Mouse (Mus musculus): ENCODE measurements around the gene Raph1. TPM values are rescaled to one million over a fixed set of nuclear protein-coding genes. Genes with fewer than 3 reads are reported as not detected.

Gene Raph1
- 56.3 and 65.1 TPM in 2 replicates for polyA plus RNA-seq (2015; fragmentation: Nextera tagmentation; extraction: Ambion mirVana)

DNA sequence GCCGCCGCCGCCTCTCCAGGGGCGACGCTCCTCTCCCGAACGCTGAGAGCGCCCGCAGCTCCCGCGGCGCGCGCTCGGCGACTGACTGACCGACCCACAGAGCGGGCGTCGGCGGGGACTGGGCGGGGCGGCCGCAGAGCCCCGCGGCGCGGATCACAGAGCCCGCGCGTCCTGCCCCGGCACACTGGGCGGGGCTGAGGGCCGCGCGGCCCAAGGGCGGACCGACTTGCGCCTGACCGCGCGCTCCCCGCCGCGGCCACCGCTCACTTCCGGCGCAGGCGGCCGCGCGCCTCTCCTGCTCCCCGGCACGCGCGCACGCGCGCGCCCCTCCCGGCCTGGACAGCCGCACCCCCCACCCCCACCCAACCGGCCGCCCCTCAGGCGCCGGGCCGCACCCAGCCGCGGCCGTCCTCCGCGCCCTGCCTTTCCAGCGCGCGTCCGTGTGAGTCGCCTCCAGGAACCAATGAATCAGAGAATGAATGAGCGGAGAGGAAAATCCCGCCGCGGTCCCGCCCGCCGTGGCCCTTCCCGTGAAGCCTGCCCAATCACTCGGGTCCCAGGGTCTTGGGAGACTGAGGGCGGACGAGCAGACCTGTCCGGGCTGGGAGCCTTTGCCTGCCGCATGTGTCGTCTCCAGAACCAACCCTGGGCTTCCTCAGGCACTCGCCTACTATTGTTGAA lies at the start of gene Raph1:
Gene Raph1, minus strand, starts transcription at position 474 of the 681 bp plus-strand sequence.
- peaks cover 6% of the 10 kb centered on the region for H3K36me3 ChIP-seq
- H3K4me3 ChIP-seq: peak within 1 kb of the TSS; percentile 99
- H3K27me3 ChIP-seq (replicated peaks): no peaks in the 10 kb centered on the region
- peak within 1 kb of the TSS; percentile 98 for H3K27ac ChIP-seq (replicated peaks)
- ATAC-seq (ENCODE audit: extremely low read depth, insufficient number of reproducible peaks, low FRiP score, low TSS enrichment): peak; percentile 98
- H3K4me2 ChIP-seq: peak within 1 kb of the TSS; percentile 83
- peaks cover 29% of the 10 kb centered on the region for H3K4me1 ChIP-seq
- under 1% methylated on average over 60 of the region's 92 CpGs for WGBS
- H3K9ac ChIP-seq: peak within 1 kb of the TSS; percentile 99
- H3K9me3 ChIP-seq: no peaks in the 10 kb centered on the region

DNA sequence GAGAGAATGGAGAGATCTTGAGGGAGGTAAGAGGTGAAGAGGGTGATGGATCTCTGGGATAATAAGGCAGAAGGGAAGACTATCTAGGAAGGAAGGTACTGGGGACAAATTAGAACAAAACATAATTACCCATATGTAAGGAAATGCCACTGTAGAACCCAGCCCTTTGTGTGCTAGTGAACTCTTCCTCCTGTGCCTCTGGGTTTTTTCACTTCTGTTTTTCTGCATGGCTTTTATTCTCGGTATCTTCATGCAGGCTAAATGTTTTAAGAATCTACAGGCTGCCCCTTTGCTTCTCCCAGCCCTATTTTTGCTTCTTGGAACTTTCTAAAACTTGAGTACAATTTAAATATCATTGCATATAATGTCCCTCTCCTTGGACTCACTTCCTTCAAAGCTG lies 48.8 kb upstream of the Raph1 start:
- H3K9me3 ChIP-seq: no peaks in the 10 kb centered on the region
- peaks cover 25% of the 10 kb centered on the region for H3K4me1 ChIP-seq
- ATAC-seq (ENCODE audit: extremely low read depth, insufficient number of reproducible peaks, low FRiP score, low TSS enrichment): no peak
- 65% methylated on average over 1 of the region's 1 CpGs for WGBS
- H3K4me3 ChIP-seq: no peak overlapping the region
- no peaks in the 10 kb centered on the region for H3K36me3 ChIP-seq
- H3K9ac ChIP-seq: no peak overlapping the region
- H3K4me2 ChIP-seq: no peak overlapping the region
- H3K27me3 ChIP-seq (replicated peaks): no peaks in the 10 kb centered on the region
- H3K27ac ChIP-seq (replicated peaks): no peak overlapping the region

DNA sequence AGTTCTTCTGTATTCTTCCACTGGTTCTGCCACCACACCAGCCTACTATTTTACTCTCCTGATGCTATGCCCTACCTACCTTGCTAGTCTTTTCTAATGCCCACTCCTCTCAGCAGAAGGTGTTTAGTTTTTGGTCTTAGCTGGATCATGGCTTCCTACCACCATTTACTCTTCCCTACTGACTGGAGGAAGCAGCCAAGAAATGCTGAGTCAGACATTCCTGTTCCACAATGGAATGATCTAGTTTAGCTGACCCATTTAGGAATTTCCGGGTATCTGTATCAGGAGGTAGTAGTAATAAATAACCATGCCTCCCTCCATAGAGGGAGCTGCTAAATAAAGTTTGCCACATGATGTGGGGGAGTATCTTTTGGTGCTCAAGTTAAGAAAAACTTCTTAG lies 48.0 kb upstream of the Raph1 start:
- Histone ChIP-seq H3K9ac (no peak overlapping the region), H3K4me2 (no peak overlapping the region), H3K27ac (replicated peaks) (no peak overlapping the region), H3K27me3 (replicated peaks) (no peaks in the 10 kb centered on the region), H3K36me3 (no peaks in the 10 kb centered on the region), H3K4me3 (no peak overlapping the region), H3K4me1 (peaks cover 33% of the 10 kb centered on the region), H3K9me3 (no peaks in the 10 kb centered on the region)
- WGBS: 39% methylated on average over 1 of the region's 1 CpGs
- ATAC-seq (ENCODE audit: extremely low read depth, insufficient number of reproducible peaks, low FRiP score, low TSS enrichment): no peak

DNA sequence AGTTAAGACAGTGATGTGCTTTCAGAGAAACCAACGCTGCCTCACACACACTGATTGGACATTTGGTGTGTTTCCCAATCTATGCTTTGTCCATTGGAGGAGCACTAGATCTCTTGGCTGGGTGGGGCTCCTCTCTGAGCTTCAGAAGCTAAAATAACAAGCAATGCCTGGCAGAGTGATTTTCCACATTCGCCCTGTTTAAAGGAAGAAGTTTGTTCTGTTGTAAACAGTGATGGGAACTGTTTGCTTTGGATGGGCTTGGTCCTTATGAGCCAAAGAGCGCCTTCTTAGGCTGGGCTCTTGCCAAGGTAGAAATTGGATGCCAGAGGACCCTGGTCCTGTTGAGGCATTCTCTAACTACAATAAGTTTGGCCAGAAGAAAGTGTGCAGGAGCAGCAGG lies 45.1 kb upstream of the Raph1 start:
- H3K4me1 ChIP-seq: peaks cover 56% of the 10 kb centered on the region
- no peak overlapping the region for H3K27ac ChIP-seq (replicated peaks)
- 65% methylated on average over 3 of the region's 3 CpGs for WGBS
- H3K4me2 ChIP-seq: no peak overlapping the region
- H3K9me3 ChIP-seq: no peaks in the 10 kb centered on the region
- H3K27me3 ChIP-seq (replicated peaks): no peaks in the 10 kb centered on the region
- no peak for ATAC-seq (ENCODE audit: extremely low read depth, insufficient number of reproducible peaks, low FRiP score, low TSS enrichment)
- H3K4me3 ChIP-seq: no peak overlapping the region
- no peak overlapping the region for H3K9ac ChIP-seq
- H3K36me3 ChIP-seq: no peaks in the 10 kb centered on the region

DNA sequence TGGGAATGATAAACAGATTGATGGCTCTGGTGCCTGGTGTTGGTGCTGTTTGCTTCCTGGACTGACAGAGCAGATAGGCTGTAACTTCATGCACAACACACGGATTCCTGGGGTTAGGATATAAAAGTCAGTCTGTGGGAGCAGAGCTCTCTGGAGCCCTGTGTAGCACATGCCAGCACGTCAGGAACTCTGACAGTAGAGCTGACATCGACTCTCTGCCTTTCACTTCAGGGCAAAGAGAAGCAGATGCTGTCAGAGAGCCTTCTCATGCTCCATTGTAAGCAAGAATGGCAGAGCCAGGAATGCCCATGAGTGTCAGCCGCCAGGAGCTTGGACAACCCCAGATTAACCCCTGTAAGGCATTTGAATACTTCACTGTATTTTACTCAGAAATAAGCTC lies 43.7 kb upstream of the Raph1 start:
- H3K36me3 ChIP-seq: no peaks in the 10 kb centered on the region
- peak overlapping the region; percentile 81 for H3K27ac ChIP-seq (replicated peaks)
- H3K9me3 ChIP-seq: no peaks in the 10 kb centered on the region
- H3K4me2 ChIP-seq: no peak overlapping the region
- WGBS: 26% methylated on average over 4 of the region's 4 CpGs
- peaks cover 60% of the 10 kb centered on the region for H3K4me1 ChIP-seq
- no peaks in the 10 kb centered on the region for H3K27me3 ChIP-seq (replicated peaks)
- H3K9ac ChIP-seq: no peak overlapping the region
- no peak overlapping the region for H3K4me3 ChIP-seq
- 0 out of 2 replicates have a peak, but pooled peaks have one; percentile 17 for ATAC-seq (ENCODE audit: extremely low read depth, insufficient number of reproducible peaks, low FRiP score, low TSS enrichment)

DNA sequence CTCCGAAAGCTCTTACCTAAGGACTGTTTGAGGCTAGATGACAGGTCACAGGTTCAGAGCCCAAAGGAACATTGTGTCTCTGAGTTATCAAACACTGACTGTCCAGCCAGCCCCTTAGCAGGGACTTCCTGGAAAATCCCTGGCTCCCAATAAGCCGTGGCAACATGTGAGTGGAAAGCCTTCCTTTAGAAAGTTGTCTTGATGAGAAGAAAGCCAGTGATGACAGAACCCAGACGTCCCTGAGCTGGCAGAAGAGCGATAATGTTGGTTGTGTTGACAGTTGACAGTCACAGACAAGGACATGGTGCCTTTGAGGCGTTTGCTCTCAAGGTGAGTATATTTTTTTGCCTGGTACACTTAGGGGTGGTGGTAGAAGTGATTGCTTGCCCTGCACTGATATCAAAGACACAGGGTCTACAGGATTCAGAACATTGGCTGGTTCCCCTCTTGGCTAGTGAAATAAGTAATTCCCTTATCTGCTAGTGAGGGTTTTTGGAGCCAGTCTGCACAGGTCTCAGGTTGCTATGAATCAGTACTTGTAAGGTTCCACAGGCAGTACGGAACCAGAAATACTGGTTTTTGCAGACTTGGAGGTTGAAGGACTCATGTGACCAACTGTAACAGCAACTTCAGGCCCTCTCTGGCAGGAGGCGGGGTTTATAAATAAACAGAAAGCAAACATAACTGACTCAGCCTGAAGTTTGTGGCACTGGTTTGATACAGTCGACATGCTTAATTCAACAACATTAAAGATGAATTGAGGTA lies 42.3 kb upstream of the Raph1 start:
- Histone ChIP-seq H3K9ac (no peak overlapping the region), H3K4me3 (no peak overlapping the region), H3K4me1 (peaks cover 60% of the 10 kb centered on the region), H3K9me3 (no peaks in the 10 kb centered on the region), H3K27me3 (replicated peaks) (no peaks in the 10 kb centered on the region), H3K27ac (replicated peaks) (peak overlapping the region; percentile 81), H3K4me2 (no peak overlapping the region), H3K36me3 (no peaks in the 10 kb centered on the region)
- WGBS: 35% methylated on average over 8 of the region's 8 CpGs
- ATAC-seq (ENCODE audit: extremely low read depth, insufficient number of reproducible peaks, low FRiP score, low TSS enrichment): no peak

DNA sequence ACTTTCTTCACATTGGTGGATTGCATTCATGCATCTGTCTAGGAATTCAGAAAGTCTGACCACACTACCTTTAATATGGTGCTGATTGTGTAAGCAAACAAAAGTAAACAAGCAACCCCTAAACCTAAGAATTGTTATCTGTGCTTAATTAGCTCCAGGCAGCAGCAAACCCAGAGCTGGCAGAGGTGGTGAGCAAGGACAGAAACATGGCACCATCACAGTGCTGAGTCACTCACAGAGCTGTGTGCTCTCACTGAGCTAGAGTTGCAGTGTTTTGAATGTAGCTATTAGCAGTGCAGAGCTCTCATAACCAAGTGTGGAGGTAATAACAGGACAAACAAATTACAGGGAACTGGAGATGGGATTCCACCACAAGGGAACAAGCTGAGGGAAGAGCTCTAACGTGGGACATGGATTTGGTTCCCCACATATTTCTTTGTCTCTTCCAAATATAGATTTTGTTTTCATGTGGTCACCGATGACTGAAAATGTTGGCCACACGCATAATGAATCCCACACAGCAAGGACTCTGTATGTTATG lies 37.6 kb upstream of the Raph1 start:
- Histone ChIP-seq H3K9ac (no peak overlapping the region), H3K4me1 (peaks cover 25% of the 10 kb centered on the region), H3K4me2 (no peak overlapping the region), H3K27ac (replicated peaks) (no peak overlapping the region), H3K36me3 (no peaks in the 10 kb centered on the region), H3K4me3 (no peak overlapping the region), H3K9me3 (no peaks in the 10 kb centered on the region), H3K27me3 (replicated peaks) (no peaks in the 10 kb centered on the region)
- WGBS: 79% methylated on average over 3 of the region's 3 CpGs
- no peak for ATAC-seq (ENCODE audit: extremely low read depth, insufficient number of reproducible peaks, low FRiP score, low TSS enrichment)

DNA sequence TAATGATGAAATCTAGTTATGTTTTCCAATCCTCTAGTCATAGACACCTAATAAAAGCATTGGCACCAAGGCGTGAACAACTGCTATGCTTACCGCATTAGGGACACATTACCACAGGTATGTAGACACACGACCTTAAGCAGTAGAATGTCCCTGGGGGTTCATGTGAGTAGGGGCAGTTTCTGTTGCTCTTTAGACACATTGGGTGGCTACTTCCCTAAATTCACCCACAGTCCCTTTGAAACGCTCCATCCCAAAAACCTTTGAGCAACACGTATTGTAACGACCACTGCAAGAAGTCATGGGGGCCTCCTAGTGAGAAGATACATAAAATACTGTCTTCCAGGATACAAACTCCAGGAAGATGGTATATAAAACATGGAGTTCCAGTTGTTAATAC lies 33.8 kb upstream of the Raph1 start:
- no peak overlapping the region for H3K4me3 ChIP-seq
- ATAC-seq (ENCODE audit: extremely low read depth, insufficient number of reproducible peaks, low FRiP score, low TSS enrichment): no peak
- no peaks in the 10 kb centered on the region for H3K36me3 ChIP-seq
- H3K9ac ChIP-seq: no peak overlapping the region
- no peak overlapping the region for H3K27ac ChIP-seq (replicated peaks)
- no peaks in the 10 kb centered on the region for H3K27me3 ChIP-seq (replicated peaks)
- H3K4me2 ChIP-seq: no peak overlapping the region
- peaks cover 13% of the 10 kb centered on the region for H3K4me1 ChIP-seq
- no peaks in the 10 kb centered on the region for H3K9me3 ChIP-seq
- 78% methylated on average over 6 of the region's 6 CpGs for WGBS

DNA sequence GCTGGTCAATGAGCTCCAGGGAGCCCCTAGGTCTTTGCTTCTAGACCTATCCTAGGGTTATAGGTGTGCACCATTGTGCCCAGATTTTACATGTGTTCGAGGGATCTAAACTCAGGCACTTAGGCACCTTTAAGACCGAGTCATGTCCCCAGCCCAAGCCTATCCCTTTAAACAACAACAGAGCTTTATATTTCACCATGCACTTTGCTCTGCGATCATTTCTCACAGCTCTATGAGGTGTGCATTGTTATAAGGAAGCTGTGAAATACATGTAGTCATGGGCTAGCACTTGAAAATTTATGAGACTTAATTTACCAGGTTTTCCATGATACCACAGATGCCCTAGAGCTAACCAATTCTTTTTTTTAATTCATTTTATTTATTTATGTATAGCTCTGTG lies 33.0 kb upstream of the Raph1 start:
- Histone ChIP-seq H3K36me3 (no peaks in the 10 kb centered on the region), H3K9me3 (no peaks in the 10 kb centered on the region), H3K9ac (no peak overlapping the region), H3K4me1 (peaks cover 13% of the 10 kb centered on the region), H3K27me3 (replicated peaks) (no peaks in the 10 kb centered on the region), H3K4me3 (no peak overlapping the region), H3K27ac (replicated peaks) (no peak overlapping the region), H3K4me2 (no peak overlapping the region)
- ATAC-seq (ENCODE audit: extremely low read depth, insufficient number of reproducible peaks, low FRiP score, low TSS enrichment): no peak
- 80% methylated on average over 3 of the region's 3 CpGs for WGBS

DNA sequence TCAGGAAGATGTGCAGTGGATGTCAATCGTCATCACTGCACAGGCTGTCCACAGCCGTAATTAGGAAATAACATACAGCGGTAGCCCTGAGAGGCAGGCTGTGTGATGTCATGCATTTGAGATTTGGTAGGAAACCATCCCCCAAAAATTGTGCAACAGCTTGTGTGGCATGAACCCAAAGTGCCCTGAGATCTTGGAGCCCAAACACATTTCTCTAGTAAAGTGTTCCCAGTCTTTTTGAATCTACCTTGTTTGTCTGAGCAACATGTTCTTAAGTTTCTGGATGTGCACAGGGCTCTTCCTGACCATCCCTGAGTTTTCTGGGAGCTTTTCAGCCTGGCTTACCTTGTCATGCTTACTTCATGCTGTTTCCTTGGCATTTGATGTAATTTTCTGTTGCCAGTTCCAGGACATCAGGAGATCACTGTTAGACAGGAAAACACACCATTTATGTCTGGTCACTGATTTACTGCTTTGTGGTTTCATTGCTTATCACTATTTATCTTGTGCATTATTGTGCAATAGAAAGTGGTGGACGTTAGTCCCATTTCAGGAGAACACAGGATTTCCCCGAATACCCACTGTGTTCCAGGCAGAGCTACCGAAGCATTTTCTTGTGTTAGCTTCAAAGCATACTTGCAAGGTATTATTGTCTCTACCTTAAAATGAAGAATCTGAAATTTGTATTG lies 32.3 kb upstream of the Raph1 start:
- Histone ChIP-seq H3K4me1 (peaks cover 13% of the 10 kb centered on the region), H3K4me3 (no peak overlapping the region), H3K36me3 (no peaks in the 10 kb centered on the region), H3K27me3 (replicated peaks) (no peaks in the 10 kb centered on the region), H3K27ac (replicated peaks) (no peak overlapping the region), H3K9ac (no peak overlapping the region), H3K9me3 (no peaks in the 10 kb centered on the region), H3K4me2 (no peak overlapping the region)
- ATAC-seq (ENCODE audit: extremely low read depth, insufficient number of reproducible peaks, low FRiP score, low TSS enrichment): no peak
- WGBS: 75% methylated on average over 6 of the region's 6 CpGs
